Mouse (Mus musculus) MEL (cell line): ENCODE data around the gene Lsamp.

Experiments used
- E2F4 ChIP-seq: IDR thresholded peaks from 2 replicates; pipeline ENCODE4 v1.6.1; 2011; ENCODE audit warnings: low read depth, low read length, improper control_type of control experiment, borderline replicate concordance
- MAFK ChIP-seq: IDR thresholded peaks from 2 replicates; pipeline ENCODE4 v1.6.1; 2011; ENCODE audit warnings: low read depth, mild to moderate bottlenecking, low read length, improper control_type of control experiment, borderline replicate concordance
- MXI1 ChIP-seq: IDR thresholded peaks from 2 replicates; pipeline ENCODE4 v1.6.1; 2011; ENCODE audit warnings: mild to moderate bottlenecking, low read depth, low read length, improper control_type of control experiment
- POLR2A ChIP-seq, 2 experiments: IDR thresholded peaks; 2 replicates each; pipeline ENCODE4 v1.6.1; 2011 to 2012; ENCODE audit warnings: low read length in 2 of 2, mild to moderate bottlenecking in 2 of 2, control low read depth in 1 of 2, improper control_type of control experiment in 1 of 2, low read depth in 1 of 2, moderate library complexity in 1 of 2; ENCODE audit not compliant: control insufficient read depth in 1 of 2, insufficient read depth in 1 of 2, poor library complexity in 1 of 2
- SIN3A ChIP-seq: IDR thresholded peaks from 2 replicates; pipeline ENCODE4 v1.6.1; 2012; ENCODE audit warnings: low read length, improper control_type of control experiment, inconsistent platforms
- ZC3H11A ChIP-seq: IDR thresholded peaks from 2 replicates; pipeline ENCODE4 v1.6.1; 2012; ENCODE audit warnings: low read depth, mild to moderate bottlenecking, inconsistent platforms, low read length, improper control_type of control experiment

- no peak for TF ChIP-seq MAFK
- TF ChIP-seq POLR2A (IDR thresholded peaks at IDR 0.05; ENCODE audit: control insufficient read depth in 1 of 2, insufficient read depth in 1 of 2, low read depth in 1 of 2, low read length in 2 of 2, poor library complexity in 1 of 2), result no peak
- TF ChIP-seq MXI1, result no peak
- no peak for TF ChIP-seq ZC3H11A
- no peak for TF ChIP-seq SIN3A
- TF ChIP-seq E2F4, result no peak
Observed at GRCm38 (mm10) chr16:41131053-41131452, 1146.9 kb downstream of the Lsamp start.
